Mouse (Mus musculus) embryonic facial prominence, embryonic 13.5 days (tissue): ENCODE results near the gene Flvcr1. TPM values are rescaled to one million over a fixed set of nuclear protein-coding genes. Genes with fewer than 3 reads are reported as not detected.
A peak's percentile ranks its signal among the peaks of the same experiment; 100 is the strongest.

ENCODE experiments used
- ATAC-seq: fragments of 200-750 bp; cut with Nextera tagmentation; 2 replicates; pipeline ENCODE4 v1.8.0; 2017; ENCODE audit warnings: low read depth; ENCODE audit not compliant: insufficient number of reproducible peaks, insufficient read depth, low FRiP score, low TSS enrichment
- H3K27ac ChIP-seq: fragments of 300-500 bp; sonication (generic); 2 replicates; pipeline ENCODE4 v1.5.1; 2015; ENCODE audit warnings: moderate library complexity, mild to moderate bottlenecking, inconsistent platforms
- H3K27me3 ChIP-seq: fragments of 300-500 bp; sonication (generic); 2 replicates; pipeline ENCODE4 v1.6.1; 2015; ENCODE audit warnings: mild to moderate bottlenecking, inconsistent platforms
- H3K36me3 ChIP-seq: fragments of 300-500 bp; sonication (generic); 2 replicates; pipeline ENCODE4 v1.6.1; 2015; ENCODE audit warnings: mild to moderate bottlenecking, inconsistent platforms
- H3K4me1 ChIP-seq: fragments of 300-500 bp; sonication (generic); 2 replicates; pipeline ENCODE4 v1.6.1; 2015; ENCODE audit warnings: inconsistent platforms
- H3K4me2 ChIP-seq: fragments of 300-500 bp; sonication (generic); 2 replicates; pipeline ENCODE4 v1.6.1; 2015; ENCODE audit warnings: moderate library complexity, mild to moderate bottlenecking, inconsistent platforms
- H3K4me3 ChIP-seq: fragments of 300-500 bp; sonication (generic); 2 replicates; pipeline ENCODE4 v1.5.1; 2015; ENCODE audit warnings: mild to moderate bottlenecking, inconsistent platforms
- H3K9ac ChIP-seq: fragments of 300-500 bp; sonication (generic); 2 replicates; pipeline ENCODE4 v1.6.1; 2015; ENCODE audit warnings: mild to moderate bottlenecking, inconsistent platforms
- H3K9me3 ChIP-seq: fragments of 300-500 bp; sonication (generic); 2 replicates; pipeline ENCODE4 v1.6.1; 2016; ENCODE audit warnings: inconsistent platforms
- WGBS: fragments of 180-500 bp; shearing (Covaris S2); methylation state at CpG from one replicate; pipeline ENCODE4 v1.1.7; 2015; ENCODE audit warnings: mixed read lengths; 5-methylcytosine and 5-hydroxymethylcytosine counted together
- polyA plus RNA-seq: library from polyadenylated mRNA; unstranded; fragments of >200 nt; fragmentation: Nextera tagmentation; extraction: Ambion mirVana; gene quantifications from 2 replicates; pipeline ENCODE4 v1.2.1, GENCODE M21; 2015

The Flvcr1 gene
- polyA plus RNA-seq, result 6.2 and 7.0 TPM in 2 replicates

DNA sequence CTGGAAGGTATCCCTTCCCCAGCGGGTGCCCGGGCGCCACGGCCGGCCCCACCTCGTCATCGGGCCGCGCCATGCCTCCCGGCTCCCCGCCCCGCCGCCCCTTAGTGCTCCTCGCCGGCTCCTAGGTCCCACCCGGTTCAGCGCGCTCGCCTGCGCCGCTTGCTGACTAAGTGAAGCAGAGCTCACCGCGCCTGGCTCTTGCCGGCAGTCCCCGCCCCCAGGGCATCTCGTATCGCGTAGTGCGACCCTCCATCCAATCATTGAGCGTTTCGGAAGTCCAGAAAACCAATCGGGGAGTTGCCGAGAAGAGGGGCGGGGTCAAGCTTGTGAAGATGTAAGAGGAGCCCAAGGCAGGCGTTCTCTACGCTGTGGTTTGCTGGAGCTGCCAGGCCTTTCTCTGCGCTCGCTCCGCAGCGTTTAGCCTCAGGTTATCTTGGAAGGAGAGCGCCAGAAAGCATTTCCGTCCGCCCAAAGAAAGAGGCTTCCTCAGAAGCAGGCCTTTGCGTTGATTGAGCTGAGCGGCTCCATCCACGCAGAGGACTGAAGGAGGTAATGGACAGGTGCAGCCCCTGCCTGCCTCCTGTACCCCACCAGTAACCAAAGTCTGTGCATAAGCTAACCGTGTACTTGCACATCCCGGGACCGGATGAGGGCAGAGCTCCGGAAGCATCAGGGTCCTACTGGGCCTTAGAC lies at the start of gene Flvcr1:
TSS of gene Flvcr1 (minus strand) at position 138 of the 693 bp plus-strand sequence.
- peak; percentile 99 for ATAC-seq
- WGBS, result under 1% methylated on average over 50 of the region's 50 CpGs

DNA sequence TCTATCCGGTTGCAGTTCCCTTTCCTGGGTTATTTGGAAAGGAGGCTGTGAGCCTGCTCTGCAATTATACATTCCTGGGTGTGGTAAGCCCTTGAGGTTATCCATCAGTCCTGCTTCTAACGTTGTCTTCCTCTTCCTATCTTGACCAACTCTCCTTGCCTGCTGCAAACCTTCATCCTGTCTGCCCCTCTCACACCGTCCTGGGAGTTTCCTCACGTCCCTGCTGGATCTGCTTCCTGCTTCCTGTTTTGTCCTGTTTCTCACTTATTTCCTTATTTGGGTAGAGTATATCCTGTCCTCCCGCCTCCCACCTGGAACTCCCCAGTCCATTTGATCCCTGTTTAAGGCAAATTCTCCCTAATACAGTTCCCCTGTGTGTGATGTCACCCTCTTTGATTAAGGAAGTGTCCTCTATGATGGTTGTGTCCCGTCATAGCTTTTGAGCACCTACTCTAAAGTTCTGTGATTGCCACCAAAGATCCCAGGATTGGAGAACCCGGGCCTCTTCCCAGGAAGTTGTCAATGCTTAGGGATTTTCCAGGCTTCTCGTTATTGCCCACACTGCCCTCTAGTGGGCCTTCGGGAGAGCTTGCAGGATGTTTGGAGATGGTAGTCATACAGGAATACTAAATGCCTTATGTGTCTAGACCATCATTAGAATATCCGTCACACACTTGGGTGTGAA lies 49.4 kb upstream of the Flvcr1 start:
- no peaks in the 10 kb centered on the region for H3K9me3 ChIP-seq
- peaks cover 74% of the 10 kb centered on the region for H3K36me3 ChIP-seq
- no peak overlapping the region for H3K4me3 ChIP-seq
- no peak overlapping the region for H3K4me2 ChIP-seq
- H3K4me1 ChIP-seq, result no peaks in the 10 kb centered on the region
- ATAC-seq, result no peak
- 57% methylated on average over 10 of the region's 10 CpGs for WGBS
- no peaks in the 10 kb centered on the region for H3K27me3 ChIP-seq
- no peak overlapping the region for H3K27ac ChIP-seq
- H3K9ac ChIP-seq, result no peak overlapping the region

More for the DNA sequence above, at the start of gene Flvcr1:
- Histone ChIP-seq H3K9me3 (no peaks in the 10 kb centered on the region), H3K4me2 (peak within 1 kb of the TSS; percentile 98), H3K27me3 (no peaks in the 10 kb centered on the region), H3K27ac (peak within 1 kb of the TSS; percentile 89), H3K4me1 (peaks cover 18% of the 10 kb centered on the region), H3K36me3 (peaks cover 7% of the 10 kb centered on the region), H3K4me3 (peak within 1 kb of the TSS; percentile 78), H3K9ac (peak within 1 kb of the TSS; percentile 91)

DNA sequence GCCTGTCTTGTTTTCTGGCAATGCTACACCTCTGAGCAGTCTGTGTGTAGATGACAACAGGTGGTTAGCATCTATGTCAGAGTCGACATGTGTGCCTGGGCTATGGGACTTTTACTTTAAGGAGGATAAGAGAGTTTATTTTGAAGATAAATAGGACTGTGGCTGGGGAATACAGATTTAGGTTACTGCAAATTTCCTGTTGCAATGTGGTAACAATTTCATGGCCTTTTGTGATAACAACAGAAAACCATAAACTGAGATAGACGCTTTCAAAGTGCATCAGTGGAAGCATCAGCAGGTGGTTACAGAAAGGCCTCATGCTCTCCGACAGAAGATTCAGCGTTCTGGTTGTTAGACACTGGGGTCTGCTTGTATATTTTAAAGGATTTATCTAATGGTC lies 47.5 kb upstream of the Flvcr1 start:
- no peaks in the 10 kb centered on the region for H3K9me3 ChIP-seq
- no peaks in the 10 kb centered on the region for H3K27me3 ChIP-seq
- H3K4me1 ChIP-seq, result no peaks in the 10 kb centered on the region
- H3K4me3 ChIP-seq, result no peak overlapping the region
- no peak for ATAC-seq
- 85% methylated on average over 4 of the region's 4 CpGs for WGBS
- H3K27ac ChIP-seq, result no peak overlapping the region
- H3K4me2 ChIP-seq, result no peak overlapping the region
- H3K36me3 ChIP-seq, result peaks cover 79% of the 10 kb centered on the region
- no peak overlapping the region for H3K9ac ChIP-seq

DNA sequence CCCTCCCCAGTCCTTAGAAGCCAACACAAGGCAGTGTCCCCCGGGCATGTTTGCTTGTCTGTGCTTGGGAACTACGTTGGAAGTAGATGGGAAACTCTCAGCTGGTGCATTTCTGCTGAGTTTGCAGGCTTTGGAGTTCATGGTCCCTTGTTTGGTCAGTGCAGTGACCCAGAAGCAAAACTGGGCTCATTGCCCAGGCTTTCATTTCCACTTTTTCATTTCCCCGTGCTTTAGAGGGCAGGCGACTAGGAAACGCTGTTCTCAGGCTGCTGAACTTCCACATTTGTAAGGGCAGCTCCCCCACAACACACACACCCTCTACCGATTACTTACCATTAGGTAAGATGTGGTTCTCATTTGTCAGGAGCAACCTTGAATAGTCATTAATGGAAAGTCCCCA lies 47.0 kb upstream of the Flvcr1 start:
- H3K27me3 ChIP-seq, result no peaks in the 10 kb centered on the region
- 85% methylated on average over 6 of the region's 6 CpGs for WGBS
- no peak overlapping the region for H3K27ac ChIP-seq
- no peak for ATAC-seq
- peaks cover 79% of the 10 kb centered on the region for H3K36me3 ChIP-seq
- H3K4me1 ChIP-seq, result no peaks in the 10 kb centered on the region
- no peaks in the 10 kb centered on the region for H3K9me3 ChIP-seq
- no peak overlapping the region for H3K4me3 ChIP-seq
- H3K4me2 ChIP-seq, result no peak overlapping the region
- H3K9ac ChIP-seq, result no peak overlapping the region

DNA sequence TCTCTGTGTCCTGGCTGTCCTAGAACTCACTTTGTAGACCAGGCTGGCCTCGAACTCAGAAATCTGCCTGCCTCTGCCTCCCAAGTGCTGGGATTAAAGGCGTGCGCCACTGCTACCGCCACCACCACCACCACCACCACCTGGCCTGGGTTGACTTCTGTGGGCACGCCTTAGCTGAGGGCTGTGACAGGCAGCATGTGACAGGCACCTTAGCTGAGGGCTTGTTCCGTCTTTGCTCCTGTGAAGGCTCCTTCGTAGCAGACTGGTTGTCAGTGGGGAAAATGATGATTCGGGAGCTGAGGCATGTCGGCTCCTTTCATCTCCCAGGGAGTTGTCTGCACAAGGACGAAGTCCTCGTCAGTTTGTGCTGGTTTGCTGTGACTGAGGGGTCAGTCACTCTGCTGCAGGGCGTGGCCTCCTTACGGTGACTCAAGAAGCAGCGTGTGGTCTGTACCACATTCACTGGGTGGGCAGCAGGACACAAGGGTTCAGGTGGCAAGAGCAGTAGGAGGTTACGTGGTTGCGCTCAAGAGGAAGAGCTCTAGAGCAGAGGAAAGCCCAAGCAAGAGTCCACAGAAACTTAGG lies 46.5 kb upstream of the Flvcr1 start:
- Histone ChIP-seq H3K4me2 (no peak overlapping the region), H3K9ac (no peak overlapping the region), H3K4me1 (no peaks in the 10 kb centered on the region), H3K9me3 (no peaks in the 10 kb centered on the region), H3K4me3 (no peak overlapping the region), H3K27ac (no peak overlapping the region), H3K27me3 (no peaks in the 10 kb centered on the region), H3K36me3 (peaks cover 78% of the 10 kb centered on the region)
- WGBS, result 93% methylated on average over 16 of the region's 16 CpGs
- ATAC-seq, result no peak

DNA sequence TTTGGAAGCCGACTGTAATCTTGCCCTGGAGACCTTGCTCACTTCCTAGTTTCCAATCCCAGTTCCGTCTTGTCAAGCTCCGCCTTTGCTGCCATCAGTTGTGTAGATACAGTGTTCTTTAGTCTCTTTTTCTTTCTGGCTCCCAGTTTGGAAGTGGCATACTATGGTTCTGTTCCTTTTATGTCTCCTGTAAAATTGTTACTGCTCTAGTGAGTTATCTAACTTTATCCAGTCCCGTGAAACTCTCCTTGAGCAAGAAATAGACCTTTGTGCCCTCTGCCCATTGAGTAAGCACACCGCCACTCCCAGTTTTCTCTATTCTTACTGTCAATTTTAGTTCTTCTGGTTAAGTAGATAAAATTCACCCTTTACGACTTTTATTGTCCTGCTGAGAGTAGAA lies 45.7 kb upstream of the Flvcr1 start:
- H3K36me3 ChIP-seq, result peaks cover 77% of the 10 kb centered on the region
- WGBS, result 90% methylated on average over 6 of the region's 6 CpGs
- H3K4me3 ChIP-seq, result no peak overlapping the region
- no peaks in the 10 kb centered on the region for H3K4me1 ChIP-seq
- no peak overlapping the region for H3K9ac ChIP-seq
- no peak overlapping the region for H3K27ac ChIP-seq
- no peaks in the 10 kb centered on the region for H3K27me3 ChIP-seq
- H3K9me3 ChIP-seq, result no peaks in the 10 kb centered on the region
- no peak overlapping the region for H3K4me2 ChIP-seq
- no peak for ATAC-seq

DNA sequence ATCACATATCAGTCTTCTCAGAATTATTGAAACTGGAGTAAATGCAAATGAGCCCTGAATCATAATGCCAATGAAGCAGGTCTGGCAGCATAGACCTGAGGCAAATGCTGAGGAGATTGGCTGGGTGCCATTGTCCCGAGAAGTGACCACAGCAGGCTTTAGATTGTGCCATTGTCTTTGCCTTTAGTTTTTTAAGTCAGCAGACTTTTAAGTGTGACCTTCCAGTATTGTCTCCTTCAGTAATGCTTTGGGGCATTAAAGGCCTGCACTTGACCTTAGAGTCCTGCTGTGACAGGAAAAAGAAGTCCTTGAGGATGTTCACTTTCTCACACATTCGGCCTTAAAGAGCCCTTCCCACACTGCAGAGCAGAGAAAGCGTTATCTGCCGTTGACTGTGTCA lies 44.3 kb upstream of the Flvcr1 start:
- peaks cover 87% of the 10 kb centered on the region for H3K36me3 ChIP-seq
- H3K4me2 ChIP-seq, result no peak overlapping the region
- H3K4me3 ChIP-seq, result no peak overlapping the region
- WGBS, result 88% methylated on average over 4 of the region's 4 CpGs
- H3K9me3 ChIP-seq, result no peaks in the 10 kb centered on the region
- H3K9ac ChIP-seq, result no peak overlapping the region
- H3K27ac ChIP-seq, result no peak overlapping the region
- H3K27me3 ChIP-seq, result no peaks in the 10 kb centered on the region
- ATAC-seq, result no peak
- H3K4me1 ChIP-seq, result no peaks in the 10 kb centered on the region

DNA sequence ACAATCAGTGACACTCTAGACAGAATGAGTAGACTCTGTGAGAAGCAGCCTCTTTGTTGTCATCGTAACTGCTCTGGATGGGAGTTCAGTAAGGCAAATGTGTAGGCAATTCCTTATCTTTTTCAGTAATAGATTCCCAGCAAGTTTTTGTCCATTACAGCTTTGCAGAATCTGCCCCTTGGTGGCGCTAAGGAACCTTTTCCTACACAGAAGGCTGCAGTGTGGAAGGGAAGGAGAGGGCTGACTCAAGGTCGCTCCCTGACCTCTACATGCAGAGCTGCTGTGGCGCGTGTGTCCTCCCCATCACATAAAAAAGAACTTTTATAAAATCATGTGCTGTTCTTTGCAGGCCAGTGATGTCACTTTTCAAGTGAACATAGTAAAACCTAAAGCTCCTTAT lies 42.4 kb upstream of the Flvcr1 start:
- no peak for ATAC-seq
- Histone ChIP-seq H3K4me2 (no peak overlapping the region), H3K27ac (no peak overlapping the region), H3K27me3 (no peaks in the 10 kb centered on the region), H3K9ac (no peak overlapping the region), H3K9me3 (no peaks in the 10 kb centered on the region), H3K4me3 (no peak overlapping the region), H3K4me1 (peaks cover 11% of the 10 kb centered on the region), H3K36me3 (peaks cover 78% of the 10 kb centered on the region)
- WGBS, result 84% methylated on average over 5 of the region's 5 CpGs

DNA sequence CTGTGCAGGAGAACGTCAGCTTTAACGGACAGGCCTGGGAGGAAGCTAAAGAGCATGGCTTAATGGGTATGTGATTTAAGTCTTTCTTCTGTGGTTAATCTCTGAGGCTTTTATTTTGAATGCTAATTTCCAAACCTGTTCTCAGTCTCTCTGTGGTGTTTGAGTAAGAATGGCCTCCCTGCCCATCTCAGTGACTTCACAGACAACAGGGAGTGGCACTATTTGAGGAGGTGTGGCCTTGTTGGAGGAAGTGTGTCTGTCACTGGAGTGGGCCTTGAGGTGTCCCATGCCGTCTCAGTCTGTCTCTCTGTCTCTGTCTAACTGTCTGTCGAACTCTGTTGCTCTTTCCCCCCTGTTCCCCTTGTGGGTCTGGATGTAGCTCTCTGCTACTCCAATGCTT lies 39.2 kb upstream of the Flvcr1 start:
- WGBS, result 81% methylated on average over 4 of the region's 4 CpGs
- ATAC-seq, result no peak
- Histone ChIP-seq H3K4me2 (no peak overlapping the region), H3K27ac (no peak overlapping the region), H3K36me3 (peaks cover 48% of the 10 kb centered on the region), H3K9me3 (no peaks in the 10 kb centered on the region), H3K9ac (no peak overlapping the region), H3K4me1 (peaks cover 21% of the 10 kb centered on the region), H3K27me3 (no peaks in the 10 kb centered on the region; the same call in 1 of the 2 replicates), H3K4me3 (no peak overlapping the region)

DNA sequence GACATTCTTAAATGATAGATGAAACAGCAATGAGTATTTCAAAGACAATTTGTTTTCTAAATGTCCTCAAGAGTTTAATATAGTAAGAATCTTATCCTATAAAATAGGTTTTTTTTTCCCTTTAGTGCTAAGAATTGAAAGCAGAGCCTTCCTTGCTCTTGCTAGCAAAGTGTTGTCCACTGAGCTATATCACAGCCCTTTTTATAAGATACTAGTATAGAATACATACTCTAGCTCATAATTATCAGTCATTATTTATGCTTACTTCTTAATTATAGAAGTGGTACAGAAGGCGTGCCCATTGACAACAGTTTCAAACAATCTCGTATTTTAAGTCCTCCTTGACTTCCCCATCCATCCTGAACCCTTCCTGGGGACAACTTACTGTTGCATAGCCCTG lies 38.6 kb upstream of the Flvcr1 start:
- ATAC-seq, result no peak
- no peak overlapping the region for H3K9ac ChIP-seq
- H3K27ac ChIP-seq, result no peak overlapping the region
- no peak overlapping the region for H3K4me2 ChIP-seq
- H3K27me3 ChIP-seq, result no peaks in the 10 kb centered on the region; the same call in 1 of the 2 replicates
- no peaks in the 10 kb centered on the region for H3K9me3 ChIP-seq
- peaks cover 21% of the 10 kb centered on the region for H3K4me1 ChIP-seq
- no peak overlapping the region for H3K4me3 ChIP-seq
- WGBS, result 87% methylated on average over 2 of the region's 2 CpGs
- H3K36me3 ChIP-seq, result peaks cover 42% of the 10 kb centered on the region

DNA sequence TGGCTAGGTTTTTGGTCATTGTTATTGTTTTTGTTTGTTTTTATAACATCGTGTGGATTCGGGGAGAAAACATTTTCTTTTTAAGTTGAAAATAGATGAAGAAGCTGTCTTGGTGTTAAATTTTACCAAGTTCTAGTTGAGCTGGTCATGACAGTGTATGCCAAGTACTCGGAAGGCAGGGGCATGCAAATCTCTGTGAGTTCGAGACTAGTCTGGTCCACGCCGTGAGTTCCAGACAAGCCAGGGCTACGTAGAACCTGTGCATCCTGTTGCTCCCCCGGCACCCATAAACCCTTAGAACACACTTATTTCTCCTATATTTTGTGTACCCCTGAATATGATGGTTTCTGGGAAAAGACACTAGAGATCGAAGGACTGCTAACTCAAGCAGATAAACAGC lies 37.7 kb upstream of the Flvcr1 start:
- Histone ChIP-seq H3K27me3 (no peaks in the 10 kb centered on the region; the same call in 1 of the 2 replicates), H3K9ac (peak overlapping the region; percentile 86), H3K4me1 (peaks cover 21% of the 10 kb centered on the region), H3K27ac (no peak overlapping the region), H3K36me3 (peaks cover 33% of the 10 kb centered on the region), H3K4me2 (peak overlapping the region; percentile 91), H3K4me3 (peak overlapping the region; percentile 88), H3K9me3 (no peaks in the 10 kb centered on the region)
- WGBS, result 58% methylated on average over 9 of the region's 9 CpGs
- ATAC-seq, result no peak
